Mouse (Mus musculus) cerebellum, adult 2 months (tissue): ENCODE measurements around the gene Fam229a.

Source experiments
- CTCF ChIP-seq: fragments of 200-500 bp; IDR thresholded peaks from 2 replicates; pipeline ENCODE4 v1.5.1; 2011; ENCODE audit warnings: low read depth, mild to moderate bottlenecking, control low read depth, low read length, moderate library complexity, borderline replicate concordance; ENCODE audit not compliant: insufficient read depth
- POLR2A ChIP-seq: fragments of 200-500 bp; IDR thresholded peaks from 2 replicates; pipeline ENCODE4 v1.6.1; 2011; ENCODE audit warnings: low read length, control low read depth, borderline replicate concordance; ENCODE audit not compliant: insufficient read depth

GRCm38 (mm10) chr4:129479863-129480262, 11.1 kb upstream of the Fam229a start:
- TF ChIP-seq POLR2A (no peak), CTCF (no peak)
